8 mouse cellular contexts compared by ENCODE assay signal in the genomic region with DNA sequence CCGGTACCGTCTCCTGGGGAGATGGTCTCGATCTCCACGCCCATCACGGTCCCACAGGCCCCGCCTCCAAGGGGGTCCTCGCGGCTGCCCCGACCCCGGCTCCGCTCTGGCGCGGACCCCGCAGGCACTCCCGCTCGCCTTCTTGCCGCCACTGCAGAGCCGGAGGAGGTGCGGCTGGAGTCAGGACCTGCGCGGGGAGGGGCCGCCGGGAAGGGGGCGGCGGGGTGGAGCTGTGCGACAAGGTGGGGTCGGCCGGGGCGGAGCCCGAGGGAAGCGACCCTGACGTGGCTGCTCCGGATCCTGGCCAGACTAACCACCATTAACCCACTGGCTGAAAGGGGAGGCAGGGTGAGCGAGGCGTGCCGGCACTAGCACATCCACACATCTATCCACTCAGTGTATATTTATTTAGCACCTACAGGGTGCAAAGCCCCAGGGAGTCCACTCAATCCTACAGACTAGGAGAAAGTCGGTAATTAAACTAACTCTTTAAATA. TPM values are rescaled to one million over a fixed set of nuclear protein-coding genes. Genes with fewer than 3 reads are reported as not detected.
DNase-seq lines count a peak whose midpoint lies in the region; ATAC-seq lines count a peak whose summit lies in the region.

A gene (minus strand): TSS at position 200 of the 496 bp plus-strand sequence.

- H3K4me2 ChIP-seq in embryonic facial prominence, embryonic 11.5 days (ENCODE audit: low read depth, low read length) = peak within 1 kb of the TSS; percentile 90
- H3K4me2 ChIP-seq in heart, embryonic 13.5 days = peak within 1 kb of the TSS; percentile 94
- peak within 1 kb of the TSS; percentile 96 for H3K4me2 ChIP-seq in liver, embryonic 16.5 days (ENCODE audit: low read depth, low read length)
- H3K4me2 ChIP-seq in neural tube, embryonic 12.5 days (replicated peaks) = peak within 1 kb of the TSS; percentile 79

- under 1% methylated on average over 31 of the region's 37 CpGs for WGBS in embryonic facial prominence, embryonic 11.5 days
- WGBS in heart, embryonic 13.5 days = under 1% methylated on average over 32 of the region's 37 CpGs
- under 1% methylated on average over 37 of the region's 37 CpGs for WGBS in liver, embryonic 16.5 days (ENCODE audit: insufficient replicate concordance)
- WGBS in neural tube, embryonic 12.5 days = under 1% methylated on average over 37 of the region's 37 CpGs

- peak; percentile 78 for ATAC-seq in embryonic facial prominence, embryonic 11.5 days (replicated peaks; ENCODE audit: insufficient number of reproducible peaks, low FRiP score, low TSS enrichment, low read depth)
- ATAC-seq in heart, embryonic 13.5 days (ENCODE audit: extremely low read depth, insufficient number of reproducible peaks, low FRiP score, low TSS enrichment) = peak; percentile 53
- ATAC-seq in liver, embryonic 16.5 days (ENCODE audit: low read depth) = peak; percentile 53
- ATAC-seq in neural tube, embryonic 12.5 days (ENCODE audit: low FRiP score, low read depth) = peak; percentile 69

- H3K4me1 ChIP-seq in embryonic facial prominence, embryonic 11.5 days (ENCODE audit: control insufficient read depth, insufficient read depth, low read length) = no peaks in the 10 kb centered on the region
- H3K4me1 ChIP-seq in heart, embryonic 13.5 days = peaks cover 28% of the 10 kb centered on the region
- H3K4me1 ChIP-seq in liver, embryonic 16.5 days (ENCODE audit: control insufficient read depth, low read depth, low read length) = peaks cover 21% of the 10 kb centered on the region
- peaks cover 11% of the 10 kb centered on the region for H3K4me1 ChIP-seq in neural tube, embryonic 12.5 days

- no peaks in the 10 kb centered on the region for H3K36me3 ChIP-seq in embryonic facial prominence, embryonic 11.5 days (replicated peaks; ENCODE audit: control insufficient read depth, insufficient read depth, low read depth, low read length)
- no peaks in the 10 kb centered on the region for H3K36me3 ChIP-seq in heart, embryonic 13.5 days
- H3K36me3 ChIP-seq in liver, embryonic 16.5 days (ENCODE audit: control insufficient read depth, insufficient read depth) = no peaks in the 10 kb centered on the region
- H3K36me3 ChIP-seq in neural tube, embryonic 12.5 days = no peaks in the 10 kb centered on the region

- H3K27me3 ChIP-seq in embryonic facial prominence, embryonic 11.5 days (ENCODE audit: control insufficient read depth, insufficient read depth, low read length) = no peaks in the 10 kb centered on the region; the same call in 1 of the 2 replicates
- H3K27me3 ChIP-seq in heart, embryonic 13.5 days (replicated peaks) = peaks cover 12% of the 10 kb centered on the region
- H3K27me3 ChIP-seq in liver, embryonic 16.5 days (ENCODE audit: control insufficient read depth, insufficient read depth, low read depth, low read length) = peaks cover 17% of the 10 kb centered on the region
- 0 out of 2 replicates have a peak, but pooled peaks cover 20% of the 10 kb centered on the region for H3K27me3 ChIP-seq in neural tube, embryonic 12.5 days (replicated peaks)

- peak within 1 kb of the TSS; percentile 71 for H3K9ac ChIP-seq in embryonic facial prominence, embryonic 11.5 days (replicated peaks; ENCODE audit: low read length)
- peak within 1 kb of the TSS; percentile 84 for H3K9ac ChIP-seq in heart, embryonic 13.5 days
- H3K9ac ChIP-seq in liver, embryonic 16.5 days (ENCODE audit: low read depth, low read length) = peak within 1 kb of the TSS; percentile 67
- peak within 1 kb of the TSS; percentile 67 for H3K9ac ChIP-seq in neural tube, embryonic 12.5 days

- DNase-seq in CD4-positive helper T cell, adult 2 months (ENCODE audit: low read depth, low spot score) = peak; percentile 62
- peak; percentile 17 for DNase-seq in adrenal gland, adult 8-10 months
- peak; percentile 75 for DNase-seq in embryonic facial prominence, embryonic 11.5 days (ENCODE audit: low spot score)
- DNase-seq in kidney, postnatal 10 days = peak; percentile 78
- DNase-seq in thymus, postnatal 4 days = peak; percentile 69

- peak within 1 kb of the TSS; percentile 74 for H3K4me3 ChIP-seq in embryonic facial prominence, embryonic 11.5 days (ENCODE audit: low read depth, low read length)
- peak within 1 kb of the TSS; percentile 85 for H3K4me3 ChIP-seq in heart, embryonic 13.5 days
- H3K4me3 ChIP-seq in liver, embryonic 16.5 days (ENCODE audit: low read depth, low read length) = peak within 1 kb of the TSS; percentile 73
- peak within 1 kb of the TSS; percentile 63 for H3K4me3 ChIP-seq in neural tube, embryonic 12.5 days

- no peak within 1 kb of the TSS for H3K27ac ChIP-seq in embryonic facial prominence, embryonic 11.5 days (replicated peaks; ENCODE audit: low read depth, low read length)
- no peak within 1 kb of the TSS for H3K27ac ChIP-seq in heart, embryonic 13.5 days (replicated peaks)
- no peak within 1 kb of the TSS for H3K27ac ChIP-seq in liver, embryonic 16.5 days (ENCODE audit: low read length)
- no peak within 1 kb of the TSS for H3K27ac ChIP-seq in neural tube, embryonic 12.5 days

- no peaks in the 10 kb centered on the region for H3K9me3 ChIP-seq in embryonic facial prominence, embryonic 11.5 days (replicated peaks; ENCODE audit: control insufficient read depth, low read length)
- no peaks in the 10 kb centered on the region for H3K9me3 ChIP-seq in heart, embryonic 13.5 days
- H3K9me3 ChIP-seq in liver, embryonic 16.5 days (replicated peaks; ENCODE audit: control insufficient read depth, low read length) = no peaks in the 10 kb centered on the region
- H3K9me3 ChIP-seq in neural tube, embryonic 12.5 days = no peaks in the 10 kb centered on the region

RNA-seq across cellular contexts. Expression of the gene that starts here (rescaled TPM):
- 10 to 100 TPM in 1 of 4 experiments, 1 to 10 TPM in 3; 2.8 to 16.0 (median 7.2) TPM for total RNA-seq in adrenal gland, adult 8-10 months (2022)
- 9.4 and 16.5 TPM in 2 replicates for polyA plus RNA-seq in embryonic facial prominence, embryonic 11.5 days (2014; fragmentation: Nextera tagmentation; extraction: Ambion mirVana)
- polyA plus RNA-seq in heart, embryonic 13.5 days (2015; fragmentation: Nextera tagmentation; extraction: Ambion mirVana) = 8.8 and 9.2 TPM in 2 replicates
- 3.6 TPM in 2 replicates for polyA plus RNA-seq in liver, embryonic 16.5 days (2015; fragmentation: Nextera tagmentation; extraction: Ambion mirVana)
- polyA plus RNA-seq in neural tube, embryonic 12.5 days (2016; fragmentation: Nextera tagmentation; extraction: Ambion mirVana) = 39.2 and 56.7 TPM in 2 replicates

Comparison
In these comparisons a context has a peak if more than half of its experiments do, and no peak if none do; other contexts are left out.
1. DNase-seq: peak in every context shown above with its lines; median percentile 78 in kidney, postnatal 10 days; 75 in embryonic facial prominence, embryonic 11.5 days; 69 in thymus, postnatal 4 days; 62 in CD4-positive helper T cell, adult 2 months; 17 in adrenal gland, adult 8-10 months.